Mouse (Mus musculus) liver, adult (tissue): ENCODE measurements around the gene Lsamp.

Source experiments
- GATA4 ChIP-seq: IDR thresholded peaks from 2 replicates; pipeline ENCODE4 v1.6.1; 2014; ENCODE audit warnings: mild to moderate bottlenecking, low read length; ENCODE audit not compliant: insufficient replicate concordance

The Lsamp gene

GRCm38 (mm10) chr16:40375314-40375713 is 391.2 kb downstream of the Lsamp start:
- TF ChIP-seq GATA4, result no peak

DNA sequence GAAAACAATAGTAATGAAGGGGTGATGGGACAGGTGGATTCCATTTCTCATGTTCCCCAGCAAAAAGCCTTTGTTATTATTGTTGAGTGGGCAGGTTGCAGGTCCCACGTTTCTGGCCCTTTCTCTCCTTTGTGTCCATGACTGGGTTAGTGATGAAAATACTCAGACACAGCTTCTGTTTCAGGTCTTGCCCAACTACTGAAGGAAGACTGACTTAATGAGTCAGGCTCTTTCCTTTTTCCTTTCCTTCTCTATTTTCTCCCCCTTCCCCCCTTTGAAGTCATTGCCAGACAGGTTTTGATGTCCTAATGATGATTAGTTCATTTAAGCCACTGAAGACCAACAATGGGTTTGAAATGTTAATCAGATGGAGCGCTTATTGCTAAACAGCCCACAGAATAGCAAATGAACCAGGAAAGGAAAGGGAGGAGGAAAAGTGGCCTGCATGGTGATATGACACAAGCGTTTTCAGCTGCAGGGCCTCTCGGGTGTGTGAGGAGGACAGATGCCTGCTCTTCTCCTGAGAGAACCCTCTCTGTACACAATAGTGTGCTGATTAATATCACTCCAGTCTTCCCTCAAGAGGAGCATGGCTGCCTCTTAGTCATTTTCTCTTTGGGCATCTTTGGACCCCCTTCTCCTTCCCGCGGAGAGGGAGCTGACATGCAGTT is 393.1 kb downstream of the Lsamp start:
- TF ChIP-seq GATA4, result no peak

GRCm38 (mm10) chr16:40392106-40392505 is 407.9 kb downstream of the Lsamp start:
- no peak for TF ChIP-seq GATA4

DNA sequence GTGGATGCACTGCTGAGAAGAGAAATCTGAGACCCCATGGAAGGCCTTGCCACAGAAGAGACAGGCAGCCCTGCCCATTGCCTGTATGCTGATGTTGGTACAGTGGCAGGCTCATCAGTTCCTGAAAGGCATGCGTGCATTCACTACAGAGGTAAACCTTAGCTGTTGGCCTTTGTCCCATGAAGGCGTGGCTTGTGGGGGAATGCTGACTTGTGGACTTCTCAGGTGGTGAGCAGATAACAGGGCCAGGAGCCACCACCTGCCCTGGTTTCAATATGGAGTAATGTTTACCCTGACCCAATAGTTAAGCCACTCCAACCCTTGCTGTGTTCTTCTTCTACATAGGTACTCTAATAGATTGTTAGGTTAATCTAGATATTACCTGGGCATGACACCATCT is 415.4 kb downstream of the Lsamp start:
- TF ChIP-seq GATA4, result no peak

DNA sequence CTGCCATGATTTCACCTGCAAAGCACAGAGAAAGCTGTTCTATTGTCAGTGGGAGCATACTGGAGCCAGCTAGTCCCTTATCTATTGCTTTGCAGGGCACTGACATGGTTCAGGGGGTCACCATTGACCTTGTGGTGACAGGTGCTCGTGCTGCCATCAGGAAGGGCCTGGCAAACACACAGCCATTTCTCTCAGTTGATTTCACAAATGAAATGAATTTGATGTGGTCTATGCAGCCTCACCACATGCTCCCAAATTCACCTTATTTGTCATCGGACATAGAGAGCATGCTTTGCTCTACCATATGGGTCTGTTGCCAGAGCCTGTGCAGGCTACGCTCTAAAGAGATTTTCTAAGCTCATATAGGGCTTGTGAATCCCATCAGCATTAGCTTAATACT is 450.1 kb downstream of the Lsamp start:
- no peak for TF ChIP-seq GATA4

GRCm38 (mm10) chr16:40436415-40436814 is 452.3 kb downstream of the Lsamp start:
- TF ChIP-seq GATA4, result no peak

- TF ChIP-seq GATA4, result no peak
Measured at GRCm38 (mm10) chr16:40437879-40438278, 453.7 kb downstream of the Lsamp start.

DNA sequence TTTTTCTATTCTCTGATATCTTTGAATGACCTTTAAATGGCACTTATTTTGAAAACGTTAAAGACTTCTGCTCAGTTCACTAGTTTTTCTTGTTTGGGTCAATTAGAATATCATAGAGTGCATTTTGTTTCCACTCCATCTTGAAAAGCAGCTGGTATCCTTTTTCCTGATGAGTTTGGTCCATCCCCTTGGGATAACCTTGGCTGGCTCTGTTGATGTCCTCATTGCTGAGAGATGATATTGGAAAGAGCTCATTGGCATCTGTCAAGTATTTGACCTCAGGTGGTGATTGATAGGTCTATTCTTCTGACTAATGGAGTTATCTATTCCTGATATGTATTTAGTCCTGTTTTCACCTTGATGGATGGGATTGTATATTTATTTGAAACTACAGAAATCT is 454.7 kb downstream of the Lsamp start:
- no peak for TF ChIP-seq GATA4

DNA sequence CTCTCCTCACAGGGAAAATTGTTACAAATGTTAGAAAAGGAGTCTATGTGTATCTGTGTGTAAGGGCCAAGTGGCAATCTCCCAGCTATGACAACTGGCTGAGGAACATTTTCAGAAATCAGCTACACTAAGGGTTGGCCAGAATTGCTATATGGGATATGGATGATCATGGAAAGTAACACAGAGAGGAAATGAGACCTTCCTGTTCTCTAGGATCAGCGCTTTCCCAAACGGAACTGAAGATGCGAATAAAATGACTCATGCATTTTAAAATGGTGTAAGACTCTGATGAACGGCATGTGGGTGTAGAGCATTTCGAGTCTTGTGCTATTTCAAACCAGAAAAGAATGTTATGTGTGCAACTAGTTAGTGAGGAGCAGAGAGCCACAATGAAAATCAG is 462.4 kb downstream of the Lsamp start:
- no peak for TF ChIP-seq GATA4

- no peak for TF ChIP-seq GATA4
Measured at GRCm38 (mm10) chr16:40463411-40464058, 479.4 kb downstream of the Lsamp start.

- no peak for TF ChIP-seq GATA4
Measured at GRCm38 (mm10) chr16:40466596-40466995, 482.4 kb downstream of the Lsamp start.

DNA sequence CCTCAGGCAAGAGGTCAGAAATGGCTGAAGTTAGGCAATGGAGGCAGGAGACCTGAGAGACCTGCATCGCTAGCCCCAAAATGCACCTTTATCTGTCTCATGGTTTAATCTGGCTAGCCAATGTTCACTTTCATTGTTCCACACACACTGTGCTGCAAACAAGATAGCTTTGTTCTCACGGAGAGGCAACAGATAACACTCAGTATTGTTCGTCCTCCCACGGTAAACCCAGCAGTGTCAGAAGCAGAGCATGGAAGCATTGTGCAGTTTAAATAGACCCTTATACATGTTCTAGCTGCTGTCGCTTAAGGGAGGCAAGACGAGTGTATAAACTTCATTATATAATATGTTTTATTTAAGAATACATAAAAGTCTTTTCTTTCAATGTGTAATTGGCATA is 486.8 kb downstream of the Lsamp start:
- TF ChIP-seq GATA4, result no peak

DNA sequence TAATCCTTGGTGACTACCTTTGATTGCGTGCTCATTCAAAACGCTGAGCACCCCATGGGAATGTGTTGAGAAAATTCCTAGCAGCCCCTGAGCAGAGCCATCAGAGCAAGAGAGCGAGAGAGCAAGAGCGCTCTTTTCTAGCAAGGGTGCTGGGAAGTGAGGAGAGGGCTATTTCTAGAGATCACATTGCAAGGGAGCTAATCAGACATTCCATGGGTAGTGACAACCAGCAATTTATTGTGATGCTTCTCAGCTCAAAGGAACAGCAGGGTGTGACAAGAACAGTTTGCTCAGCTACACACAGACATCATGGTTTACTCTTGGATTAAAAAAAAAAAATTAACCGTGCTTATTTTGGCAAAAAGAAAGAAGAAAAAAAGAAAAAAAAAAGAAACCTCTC is 487.8 kb downstream of the Lsamp start:
- no peak for TF ChIP-seq GATA4

- no peak for TF ChIP-seq GATA4
Measured at GRCm38 (mm10) chr16:40491606-40492005, 507.4 kb downstream of the Lsamp start.

GRCm38 (mm10) chr16:40504262-40504960 is 520.2 kb downstream of the Lsamp start:
- TF ChIP-seq GATA4, result no peak
